Comparison of ENCODE assay signal across 8 mouse cellular contexts in genomic region chr8:94916960-94917324, GRCm38 (mm10). TPM values are rescaled to one million over a fixed set of nuclear protein-coding genes. Genes with fewer than 3 reads are reported as not detected.
DNase-seq lines count a peak whose midpoint lies in the region; ATAC-seq lines count a peak whose summit lies in the region.
"Had no signal": no experiment of that assay in that cellular context is flagged by ENCODE, and none has a peak within 500 bp of the region (broad histone marks: within the 10 kb centered on the region; RNA-seq: fewer than 3 reads in every experiment).

No protein-coding gene starts in this region.

- H3K9ac ChIP-seq in lung, embryonic 16.5 days (ENCODE audit: low read length): peak overlapping the region; percentile 62
- H3K9ac ChIP-seq in limb, embryonic 12.5 days (replicated peaks): peak overlapping the region; percentile 55

- peak; percentile 25 for ATAC-seq in lung, embryonic 16.5 days (ENCODE audit: low read depth)
- ATAC-seq in limb, embryonic 12.5 days (ENCODE audit: insufficient number of reproducible peaks, insufficient read depth, low FRiP score, low TSS enrichment, low read depth): 0 out of 2 replicates have a peak, but pooled peaks have one; percentile 2

- 0 out of 2 replicates have a peak, but pooled peaks cover 2% of the 10 kb centered on the region for H3K36me3 ChIP-seq in lung, embryonic 16.5 days (ENCODE audit: control insufficient read depth, insufficient read depth, low read length)
- H3K36me3 ChIP-seq in forebrain, embryonic 10.5 days (replicated peaks): peaks cover 11% of the 10 kb centered on the region
- H3K36me3 ChIP-seq in limb, embryonic 12.5 days: peaks cover 14% of the 10 kb centered on the region
- H3K36me3 ChIP-seq in splenic B cell, adult 2 months (ENCODE audit: control insufficient read depth, insufficient read depth, low read length, poor library complexity, severe bottlenecking): no peaks in the 10 kb centered on the region

- H3K27ac ChIP-seq in lung, embryonic 16.5 days (ENCODE audit: low read length): peak overlapping the region; percentile 48
- peak overlapping the region; percentile 97 for H3K27ac ChIP-seq in forebrain, embryonic 10.5 days
- H3K27ac ChIP-seq in limb, embryonic 12.5 days: peak overlapping the region; percentile 90

- H3K4me3 ChIP-seq in lung, embryonic 16.5 days (ENCODE audit: low read length): peak overlapping the region; percentile 82
- H3K4me3 ChIP-seq in forebrain, embryonic 10.5 days: peak overlapping the region; percentile 92
- peak overlapping the region; percentile 82 for H3K4me3 ChIP-seq in limb, embryonic 12.5 days (replicated peaks)

- H3K9me3 ChIP-seq in lung, embryonic 16.5 days (ENCODE audit: control insufficient read depth, low read length): no peaks in the 10 kb centered on the region
- no peaks in the 10 kb centered on the region for H3K9me3 ChIP-seq in forebrain, embryonic 10.5 days
- H3K9me3 ChIP-seq in limb, embryonic 12.5 days: no peaks in the 10 kb centered on the region

- WGBS in lung, embryonic 16.5 days: 4% methylated on average over 10 of the region's 10 CpGs
- WGBS in forebrain, embryonic 10.5 days: 4% methylated on average over 10 of the region's 10 CpGs
- WGBS in limb, embryonic 12.5 days: 8% methylated on average over 10 of the region's 10 CpGs

- DNase-seq in lung, adult 18-20 months: no peak
- DNase-seq in forebrain, embryonic 10.5 days (ENCODE audit: extremely low spot score, low spot score): no peak
- peak; percentile 8 for DNase-seq in splenic B cell, adult 2 months (ENCODE audit: low read depth, low spot score)
- no peak for DNase-seq in adrenal gland, adult 18-20 months (ENCODE audit: low spot score in 2 of 2)
- no peak for DNase-seq in layer of hippocampus, postnatal 14 days (ENCODE audit: low spot score in 2 of 2)

- H3K4me2 ChIP-seq in lung, embryonic 16.5 days (ENCODE audit: low read depth, low read length): peak overlapping the region; percentile 83
- H3K4me2 ChIP-seq in limb, embryonic 12.5 days: peak overlapping the region; percentile 78

- H3K4me1 ChIP-seq in lung, embryonic 16.5 days (replicated peaks; ENCODE audit: control insufficient read depth, insufficient read depth, low read length): peaks cover 40% of the 10 kb centered on the region
- peaks cover 59% of the 10 kb centered on the region for H3K4me1 ChIP-seq in forebrain, embryonic 10.5 days
- H3K4me1 ChIP-seq in limb, embryonic 12.5 days (replicated peaks): peaks cover 45% of the 10 kb centered on the region

- no peaks in the 10 kb centered on the region for H3K27me3 ChIP-seq in lung, embryonic 16.5 days (ENCODE audit: control insufficient read depth, insufficient read depth, low read depth, low read length)
- H3K27me3 ChIP-seq in forebrain, embryonic 10.5 days (ENCODE audit: poor library complexity, severe bottlenecking): peaks cover 70% of the 10 kb centered on the region
- peaks cover 13% of the 10 kb centered on the region for H3K27me3 ChIP-seq in limb, embryonic 12.5 days
- no peaks in the 10 kb centered on the region for H3K27me3 ChIP-seq in splenic B cell, adult 2 months (ENCODE audit: control insufficient read depth, insufficient read depth, low read length, poor library complexity, severe bottlenecking)

RNA-seq across cellular contexts. Expression of gene Ccdc102a, which starts 1.0 kb away (rescaled TPM):
- polyA plus RNA-seq in lung, embryonic 16.5 days (2015; fragmentation: Nextera tagmentation; extraction: Ambion mirVana): 18.2 and 18.5 TPM in 2 replicates
- polyA plus RNA-seq in forebrain, embryonic 10.5 days (2016; fragmentation: Nextera tagmentation; extraction: Ambion mirVana): 11.9 and 13.5 TPM in 2 replicates
- 48.5 and 52.6 TPM in 2 replicates for polyA plus RNA-seq in limb, embryonic 12.5 days (2016; fragmentation: Nextera tagmentation; extraction: Ambion mirVana)
- total RNA-seq in adrenal gland, adult 18-20 months (2021): 1 to 10 TPM; 5.2 to 5.5 TPM
- 1 to 10 TPM; 2.7 to 3.8 TPM for total RNA-seq in layer of hippocampus, postnatal 14 days (2021)

RNA-seq across cellular contexts. Expression of gene Adgrg5, which starts 6.6 kb away (rescaled TPM):
- polyA plus RNA-seq in lung, embryonic 16.5 days (2015; fragmentation: Nextera tagmentation; extraction: Ambion mirVana): 0.15 and 0.73 TPM in 2 replicates
- polyA plus RNA-seq in forebrain, embryonic 10.5 days (2016; fragmentation: Nextera tagmentation; extraction: Ambion mirVana): 0.43 and 0.62 TPM in 2 replicates
- 0.23 TPM in 1 of 2 replicates, not detected in the other for polyA plus RNA-seq in limb, embryonic 12.5 days (2016; fragmentation: Nextera tagmentation; extraction: Ambion mirVana)
- total RNA-seq in adrenal gland, adult 18-20 months (2021): 1 to 10 TPM; 1.4 to 1.6 TPM
- total RNA-seq in layer of hippocampus, postnatal 14 days (2021): not detected
- total RNA-seq: hematopoietic stem cell, adult 5-6 weeks had no signal

RNA-seq across cellular contexts. Expression of gene Dok4, which starts 40.8 kb away (rescaled TPM):
- polyA plus RNA-seq in lung, embryonic 16.5 days (2015; fragmentation: Nextera tagmentation; extraction: Ambion mirVana): 49.4 and 49.7 TPM in 2 replicates
- 14.4 and 14.9 TPM in 2 replicates for polyA plus RNA-seq in forebrain, embryonic 10.5 days (2016; fragmentation: Nextera tagmentation; extraction: Ambion mirVana)
- 18.9 and 20.0 TPM in 2 replicates for polyA plus RNA-seq in limb, embryonic 12.5 days (2016; fragmentation: Nextera tagmentation; extraction: Ambion mirVana)
- 1 to 10 TPM; 7.7 to 9.8 TPM for total RNA-seq in adrenal gland, adult 18-20 months (2021)
- 10 to 100 TPM; 50.2 to 54.1 TPM for total RNA-seq in layer of hippocampus, postnatal 14 days (2021)

RNA-seq across cellular contexts. Expression of gene Adgrg1, which starts 57.6 kb away (rescaled TPM):
- polyA plus RNA-seq in lung, embryonic 16.5 days (2015; fragmentation: Nextera tagmentation; extraction: Ambion mirVana): 39.8 and 42.9 TPM in 2 replicates
- 94.8 and 107 TPM in 2 replicates for polyA plus RNA-seq in forebrain, embryonic 10.5 days (2016; fragmentation: Nextera tagmentation; extraction: Ambion mirVana)
- polyA plus RNA-seq in limb, embryonic 12.5 days (2016; fragmentation: Nextera tagmentation; extraction: Ambion mirVana): 7.0 and 7.1 TPM in 2 replicates
- 10 to 100 TPM; 24.1 to 43.3 TPM for total RNA-seq in adrenal gland, adult 18-20 months (2021)
- total RNA-seq in layer of hippocampus, postnatal 14 days (2021): 100 to 1,000 TPM; 113 to 146 TPM

RNA-seq across cellular contexts. Expression of gene Polr2c, which starts 59.7 kb away (rescaled TPM):
- 150 and 157 TPM in 2 replicates for polyA plus RNA-seq in lung, embryonic 16.5 days (2015; fragmentation: Nextera tagmentation; extraction: Ambion mirVana)
- 176 and 179 TPM in 2 replicates for polyA plus RNA-seq in forebrain, embryonic 10.5 days (2016; fragmentation: Nextera tagmentation; extraction: Ambion mirVana)
- polyA plus RNA-seq in limb, embryonic 12.5 days (2016; fragmentation: Nextera tagmentation; extraction: Ambion mirVana): 161 and 173 TPM in 2 replicates
- 10 to 100 TPM; 61.9 to 65.1 TPM for total RNA-seq in adrenal gland, adult 18-20 months (2021)
- total RNA-seq in layer of hippocampus, postnatal 14 days (2021): 10 to 100 TPM; 50.0 to 57.8 TPM
